Mouse (Mus musculus): Measurements from ENCODE around the gene Cdc20.

Cdc20 gene

DNA sequence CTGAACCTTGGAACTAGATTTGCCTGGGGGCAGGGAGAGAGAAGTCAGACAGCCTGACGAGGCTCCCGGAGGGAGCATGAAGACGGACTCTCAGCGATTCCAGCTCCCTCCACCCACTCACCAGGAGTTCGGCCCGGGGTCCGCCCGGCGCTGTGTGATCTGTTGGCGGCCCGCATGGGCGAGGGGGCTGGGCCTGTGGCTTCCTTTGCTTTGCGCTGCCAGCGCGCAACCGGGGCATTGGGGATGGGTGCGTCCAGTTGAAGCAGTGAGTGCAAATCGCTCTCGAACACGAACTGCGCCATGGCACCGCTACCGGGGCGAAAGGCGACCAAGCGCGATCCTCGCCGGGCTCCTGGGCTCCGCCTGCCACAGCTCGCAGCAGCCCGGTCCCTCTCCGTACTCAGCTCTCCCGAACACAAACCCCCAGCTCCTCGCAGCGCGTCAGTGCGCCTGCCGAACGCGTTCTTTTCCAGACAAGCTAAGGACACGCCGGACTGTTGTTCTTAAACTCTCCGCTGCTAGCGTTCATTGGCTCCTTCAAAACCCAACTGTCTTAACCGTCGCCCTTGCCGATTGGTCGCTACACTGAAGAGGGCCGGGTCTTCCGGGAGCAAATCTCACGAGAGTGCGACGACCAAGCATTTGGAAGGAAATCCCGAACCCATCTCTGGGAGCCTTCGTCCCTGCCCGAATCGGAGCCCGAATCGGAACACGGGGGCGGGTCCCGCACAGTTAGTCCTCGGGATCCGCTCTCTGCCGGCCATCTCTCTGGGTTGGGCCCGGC, at the start of gene Cdc20:
Cdc20 (minus strand) TSS at position 533 of the 784 bp plus-strand sequence.
- DNase-seq = peak; percentile 91 to 96

DNA sequence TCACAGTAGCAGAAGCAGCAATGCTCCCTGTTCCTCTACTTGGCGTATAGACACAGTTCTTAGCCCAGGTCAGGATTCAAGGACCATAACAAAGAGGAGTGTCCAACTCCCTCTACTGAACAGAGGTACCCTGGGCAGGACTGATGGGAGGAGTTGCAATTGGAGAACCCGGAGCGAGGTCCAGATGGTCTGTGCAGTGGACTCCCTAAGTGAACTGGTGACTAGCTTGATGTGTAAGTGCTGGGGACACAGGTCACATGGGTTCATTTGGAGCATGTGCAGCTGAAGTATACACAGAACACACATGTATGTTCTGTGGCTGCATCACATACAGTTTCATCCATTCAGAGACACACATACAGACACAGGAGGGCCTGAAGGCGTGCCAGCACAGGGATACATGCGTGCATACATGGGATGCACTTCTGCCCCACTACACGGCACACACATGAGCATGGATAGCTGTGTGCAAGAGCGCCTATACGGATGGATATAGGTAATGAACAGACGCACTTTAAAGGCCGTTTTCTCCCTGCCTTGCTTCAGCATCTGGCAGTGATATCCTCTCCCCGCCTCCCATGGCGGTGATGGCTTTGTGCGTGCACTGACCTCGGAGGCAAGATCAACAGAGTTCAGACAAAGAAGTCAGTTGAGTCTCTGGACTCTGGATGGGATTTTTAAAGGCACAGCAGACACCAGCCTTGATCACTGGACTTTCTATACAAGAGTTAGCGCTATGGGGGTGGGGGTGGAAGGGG, 39.8 kb upstream of the Cdc20 start:
- DNase-seq = no peak

DNA sequence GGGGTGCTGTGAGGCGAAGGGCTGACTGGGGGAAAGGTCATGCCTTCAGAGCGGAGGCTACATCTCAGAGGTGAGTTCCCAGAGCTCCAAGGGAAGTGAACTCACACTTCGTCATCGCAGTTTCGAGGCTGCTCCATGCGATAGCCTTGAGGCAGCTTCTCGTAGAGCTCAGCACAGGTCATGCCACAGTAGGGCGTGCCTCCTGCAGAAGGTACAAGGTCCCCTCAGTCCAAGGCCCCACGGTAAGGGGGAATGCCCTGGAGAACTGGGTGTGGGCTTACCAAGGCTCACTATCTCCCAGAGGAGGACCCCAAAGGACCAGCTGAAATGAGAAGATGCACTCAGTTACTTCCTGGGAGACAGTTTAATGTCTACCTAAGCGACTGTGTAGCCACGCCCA, 35.5 kb upstream of the Cdc20 start:
- peak in 1 of 2 experiments; percentile 49 for DNase-seq

DNA sequence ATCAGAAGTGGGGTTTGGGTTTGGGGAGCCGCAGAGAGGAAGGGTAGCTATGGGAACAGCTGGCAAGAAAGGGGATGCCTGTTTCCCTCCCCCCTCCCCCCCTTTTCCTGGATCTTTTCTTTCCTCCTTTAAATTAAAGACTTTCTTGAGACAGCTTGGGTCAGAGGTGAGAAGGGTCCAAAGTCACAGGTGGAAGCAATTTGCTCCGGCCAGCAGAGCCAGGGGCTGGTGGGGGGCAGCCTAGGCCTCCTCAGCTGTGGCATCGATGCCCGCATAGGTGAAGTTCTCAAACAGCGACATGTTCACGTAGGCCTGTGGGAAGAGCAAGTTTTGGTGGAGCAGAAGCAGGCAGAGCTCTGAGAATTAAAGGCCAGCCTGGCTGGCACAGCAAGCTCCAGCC, 34.1 kb upstream of the Cdc20 start:
- DNase-seq = no peak

DNA sequence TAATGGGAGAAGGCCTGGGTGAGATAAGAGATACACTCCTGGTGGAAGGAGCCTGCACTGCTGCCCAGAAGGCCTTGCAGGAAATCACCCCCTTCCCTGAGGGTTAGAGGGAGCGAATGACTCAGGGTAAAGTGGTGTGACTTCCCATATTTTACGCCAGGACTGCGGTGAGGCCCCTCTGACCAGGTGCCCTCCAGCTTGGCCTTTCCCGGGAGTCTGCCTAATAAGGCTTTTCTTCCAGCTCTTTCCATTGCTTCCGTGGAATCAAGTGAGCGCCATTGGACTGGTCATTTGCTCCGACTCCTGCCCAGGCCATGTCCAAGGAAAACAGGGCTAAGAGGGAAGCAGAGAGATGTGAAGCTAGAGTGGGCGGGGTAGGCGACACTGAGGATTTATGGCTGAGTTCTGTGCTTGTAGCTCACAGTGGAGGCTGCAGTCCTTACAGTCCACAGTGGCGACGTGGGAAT, 28.6 kb upstream of the Cdc20 start:
- DNase-seq = peak in 1 of 2 experiments; percentile 21

DNA sequence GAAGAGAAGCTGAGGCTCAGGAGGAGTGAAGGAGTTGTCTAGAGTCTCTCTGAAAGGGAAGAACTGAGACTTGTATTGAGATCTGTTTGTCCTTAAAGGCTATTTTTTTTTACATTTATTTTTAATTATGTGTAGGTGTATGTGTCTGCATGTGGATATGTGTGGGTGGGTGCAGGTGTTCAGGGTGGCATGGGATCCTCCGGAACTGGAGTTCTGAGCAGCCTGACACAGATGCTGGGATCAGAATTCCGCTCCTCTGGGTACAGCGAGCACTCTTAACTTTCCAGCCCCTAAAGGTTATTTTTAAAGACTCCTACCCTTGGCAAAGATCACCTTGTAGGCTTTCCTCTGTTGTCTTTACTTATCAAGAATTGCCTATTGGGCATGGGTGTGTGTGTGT, 27.8 kb upstream of the Cdc20 start:
- DNase-seq = no peak

DNA sequence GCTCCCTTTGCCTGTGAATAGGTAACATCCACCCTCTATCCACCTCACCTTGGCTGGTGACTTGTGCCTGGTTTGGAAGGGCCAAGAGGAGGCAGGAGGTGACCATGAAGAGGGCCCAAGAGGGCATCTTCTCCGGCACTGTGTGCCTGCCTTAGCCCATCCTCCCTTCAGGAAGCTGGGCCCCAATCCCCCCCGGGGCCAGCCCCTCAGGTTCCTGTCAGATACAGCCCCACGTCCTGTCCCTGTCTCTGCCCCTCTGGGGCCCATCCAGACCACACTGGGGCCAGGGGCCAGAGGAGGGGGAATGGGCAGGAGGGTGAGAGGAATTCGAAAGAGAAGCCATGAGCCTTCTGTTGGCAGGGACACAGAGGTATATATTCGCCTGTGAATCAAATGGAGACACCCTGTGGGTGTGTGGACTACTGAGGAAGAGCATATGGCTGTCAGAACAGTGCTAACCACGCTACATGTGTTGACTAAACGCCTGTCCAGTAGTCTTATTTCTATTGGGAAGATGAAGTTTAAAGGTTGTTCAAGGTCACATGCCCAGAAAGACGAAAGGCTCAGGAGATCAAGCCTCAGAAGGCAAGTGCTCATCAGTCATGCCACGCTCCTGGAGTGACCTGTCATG, 20.3 kb upstream of the Cdc20 start, which contains the start of gene Mpl:
Mpl (minus strand) TSS at position 169 of the 631 bp plus-strand sequence.
- no peak for DNase-seq

DNA sequence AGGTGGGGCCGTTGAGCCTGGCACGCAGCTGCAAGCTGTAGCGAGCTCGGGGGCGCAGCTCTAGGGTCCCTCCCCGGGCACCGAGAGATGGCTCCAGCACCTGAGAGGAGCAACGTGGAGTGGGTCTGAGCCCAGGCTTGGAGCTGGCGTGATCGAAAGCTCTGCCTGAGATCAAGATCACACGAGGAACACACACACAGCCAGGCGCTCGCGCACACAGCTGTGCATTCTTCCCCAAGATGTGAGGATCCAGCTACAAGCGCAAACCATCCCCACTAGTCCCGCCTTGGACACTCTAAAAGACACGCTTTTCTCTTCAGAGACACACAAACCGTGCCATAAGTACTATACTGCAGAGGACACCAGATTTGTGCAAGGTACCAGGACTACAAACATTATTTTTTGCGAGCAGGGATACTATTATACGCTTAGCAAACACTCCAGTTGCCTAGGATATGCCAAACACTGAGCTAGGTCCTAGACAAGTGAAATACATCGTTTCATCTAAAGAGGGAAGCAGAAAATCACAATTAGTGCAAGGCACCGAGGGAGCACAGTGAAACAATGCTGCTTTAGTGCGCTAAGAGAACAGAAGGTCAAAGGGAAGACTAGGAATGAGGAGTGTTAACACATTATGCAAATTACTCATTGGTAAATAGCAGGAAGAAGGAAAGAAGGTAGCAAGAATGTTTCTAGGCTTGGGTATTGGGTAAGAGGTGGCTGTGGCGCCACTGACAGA, 9.4 kb upstream of the Cdc20 start:
- no peak for DNase-seq

DNA sequence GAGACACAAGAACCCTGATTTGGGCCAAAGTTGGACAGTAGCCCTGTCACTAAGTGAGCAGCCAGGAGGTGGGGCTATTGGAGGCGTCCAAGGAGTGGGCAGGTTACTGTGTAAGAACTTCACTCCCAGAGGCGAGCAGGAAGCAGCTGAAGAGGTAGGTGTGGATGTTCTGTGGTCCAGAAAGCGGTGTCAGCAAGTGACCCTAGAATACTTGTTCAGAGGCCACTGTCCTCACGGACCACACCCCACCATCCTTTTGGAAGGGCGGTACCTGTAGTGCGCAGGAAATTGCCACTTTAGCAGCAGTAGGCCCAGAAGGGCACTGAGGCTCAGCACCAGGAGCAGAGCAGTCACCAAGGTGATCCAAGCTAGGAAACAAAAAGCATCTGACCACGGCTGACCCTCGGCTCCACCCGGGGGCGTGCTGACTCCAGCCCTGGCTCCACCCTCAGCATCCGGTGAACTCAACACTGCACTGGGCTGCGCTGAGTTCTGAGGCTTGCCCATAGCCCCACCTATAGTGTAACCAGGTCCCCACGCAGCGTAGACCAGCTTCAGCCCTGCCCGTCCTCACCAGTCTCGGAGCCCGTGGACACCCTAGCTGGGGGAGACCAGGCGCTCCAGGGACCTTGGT, 8.7 kb upstream of the Cdc20 start:
- peak; percentile 71 to 82 for DNase-seq

DNA sequence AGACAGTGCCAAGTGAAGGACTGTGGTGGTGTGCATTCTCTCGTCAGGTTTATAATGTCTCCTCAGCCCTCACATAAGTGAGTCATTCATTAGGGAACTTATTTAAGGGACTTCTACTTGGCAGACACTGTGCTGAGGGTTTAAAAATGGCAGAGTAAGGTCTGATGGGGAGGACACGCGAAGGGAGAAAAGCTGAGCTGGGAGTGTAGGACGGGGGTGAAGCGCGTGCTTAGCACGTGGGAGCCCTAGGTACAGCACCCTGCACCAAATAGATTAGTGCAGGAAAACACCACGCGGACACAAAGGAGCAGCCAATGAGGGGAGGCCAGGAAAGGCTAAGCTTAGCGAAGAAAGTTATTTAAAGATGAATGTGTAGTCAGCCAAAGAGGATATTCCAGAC, 7.9 kb upstream of the Cdc20 start:
- DNase-seq = no peak

DNA sequence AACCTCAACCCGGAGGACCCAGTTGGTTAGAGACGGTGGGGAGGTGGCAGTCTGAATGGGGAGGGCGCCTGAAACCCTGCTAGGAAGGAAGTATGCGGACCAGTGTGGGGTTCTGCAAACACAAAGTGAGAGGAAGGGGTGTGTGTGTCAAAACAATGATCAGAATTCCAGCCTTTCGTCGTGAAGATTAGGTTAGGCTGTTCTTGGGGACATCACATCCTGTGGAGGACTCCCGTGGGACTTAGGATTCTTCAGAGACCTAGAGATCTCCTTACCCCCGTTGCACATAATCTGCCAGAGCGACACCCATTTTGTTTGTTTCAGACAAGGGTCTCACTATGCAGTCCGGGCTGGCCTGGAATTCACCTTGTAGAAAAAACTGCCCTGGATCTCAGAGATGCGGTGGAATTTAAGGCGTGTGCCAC, 689 bp upstream of the Cdc20 start:
- DNase-seq = peak in 1 of 2 experiments; percentile 8

DNA sequence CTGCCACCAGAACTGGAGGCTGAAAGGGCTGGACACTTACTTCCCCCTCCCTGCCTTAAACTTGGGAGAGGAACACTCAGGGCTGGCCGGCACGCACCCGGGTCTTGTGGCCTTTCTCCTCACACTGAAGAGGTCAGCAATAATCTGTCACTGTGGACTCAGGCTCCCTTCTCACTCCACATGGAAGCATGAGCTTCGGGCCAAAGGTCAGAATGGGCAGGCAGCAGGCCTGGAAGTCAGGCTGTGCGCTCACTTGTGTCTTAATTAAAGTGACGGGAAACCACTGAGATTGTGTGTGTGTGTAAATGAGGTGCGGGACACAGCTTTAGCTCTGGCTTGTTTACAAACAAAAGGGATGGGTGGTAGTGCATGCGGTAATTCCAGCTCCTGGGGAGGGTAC, 4.8 kb downstream of the Cdc20 start:
- DNase-seq = peak; percentile 78 to 91

DNA sequence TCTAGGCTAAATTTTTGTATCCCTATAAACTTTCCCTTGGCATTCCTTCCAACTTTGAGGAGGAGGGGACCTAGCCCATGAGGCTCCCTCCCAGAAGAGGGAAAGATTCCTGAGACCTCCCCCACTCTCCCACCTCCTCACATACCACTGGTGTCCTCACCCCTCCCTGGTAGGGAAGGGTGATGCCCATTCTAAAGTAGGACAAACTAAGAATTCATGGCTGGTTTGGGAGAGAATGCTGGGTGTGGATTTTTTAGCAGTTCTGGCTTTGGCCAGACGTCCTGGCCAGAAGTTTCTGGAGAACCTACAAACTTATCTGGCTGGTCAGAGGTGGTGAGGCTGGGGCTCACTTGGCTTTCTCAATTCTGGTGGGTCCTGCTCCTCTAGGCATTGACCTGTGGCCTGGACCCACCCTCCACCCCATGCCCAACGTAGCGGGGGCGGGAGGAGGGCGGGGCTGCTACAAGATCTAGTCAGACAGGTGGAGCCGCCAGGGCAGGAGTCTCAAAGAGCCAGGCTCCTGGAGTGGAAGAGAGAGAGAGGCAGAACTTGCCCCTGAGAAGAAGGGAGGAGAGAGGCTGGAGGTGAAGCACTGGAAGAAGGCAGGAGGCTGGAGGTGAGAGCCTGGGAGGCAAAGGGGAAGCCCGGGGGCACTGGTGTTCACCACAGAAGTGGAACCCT, 7.8 kb downstream of the Cdc20 start:
- DNase-seq = peak; percentile 65 to 85

DNA sequence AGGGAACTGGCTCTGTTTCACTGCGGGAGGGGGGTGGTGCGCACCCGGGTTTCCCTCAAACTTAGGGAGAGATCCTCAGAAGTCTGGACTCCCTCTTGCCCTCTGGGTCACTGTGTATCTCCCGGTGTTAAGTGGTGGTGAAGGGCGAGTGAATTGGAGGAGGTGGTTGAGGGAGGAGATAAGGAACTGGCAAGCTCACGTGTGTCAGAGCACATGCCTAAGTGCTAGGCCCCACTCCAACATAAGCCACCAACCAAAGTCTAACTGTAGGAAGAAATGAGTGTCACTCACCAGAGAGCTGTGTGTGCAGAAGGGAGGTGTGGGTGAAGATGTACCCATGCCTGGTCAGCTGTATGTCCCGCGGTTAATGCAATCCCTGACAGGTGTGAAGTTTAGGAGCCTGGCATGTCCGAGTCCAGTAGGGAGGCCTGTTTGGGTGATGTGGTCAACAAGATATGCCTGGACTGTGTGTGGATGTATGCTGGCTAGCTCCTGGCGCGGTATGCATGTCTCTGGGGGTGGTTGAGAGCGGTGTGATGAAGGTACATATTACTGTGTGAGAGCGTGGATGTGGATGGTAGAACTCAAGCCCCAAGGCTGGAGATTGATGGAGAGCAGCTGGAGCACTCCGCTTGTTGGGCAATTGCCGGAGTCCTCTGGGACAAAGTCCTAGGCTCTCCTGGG, 8.5 kb downstream of the Cdc20 start:
- DNase-seq = peak; percentile 27 to 59

DNA sequence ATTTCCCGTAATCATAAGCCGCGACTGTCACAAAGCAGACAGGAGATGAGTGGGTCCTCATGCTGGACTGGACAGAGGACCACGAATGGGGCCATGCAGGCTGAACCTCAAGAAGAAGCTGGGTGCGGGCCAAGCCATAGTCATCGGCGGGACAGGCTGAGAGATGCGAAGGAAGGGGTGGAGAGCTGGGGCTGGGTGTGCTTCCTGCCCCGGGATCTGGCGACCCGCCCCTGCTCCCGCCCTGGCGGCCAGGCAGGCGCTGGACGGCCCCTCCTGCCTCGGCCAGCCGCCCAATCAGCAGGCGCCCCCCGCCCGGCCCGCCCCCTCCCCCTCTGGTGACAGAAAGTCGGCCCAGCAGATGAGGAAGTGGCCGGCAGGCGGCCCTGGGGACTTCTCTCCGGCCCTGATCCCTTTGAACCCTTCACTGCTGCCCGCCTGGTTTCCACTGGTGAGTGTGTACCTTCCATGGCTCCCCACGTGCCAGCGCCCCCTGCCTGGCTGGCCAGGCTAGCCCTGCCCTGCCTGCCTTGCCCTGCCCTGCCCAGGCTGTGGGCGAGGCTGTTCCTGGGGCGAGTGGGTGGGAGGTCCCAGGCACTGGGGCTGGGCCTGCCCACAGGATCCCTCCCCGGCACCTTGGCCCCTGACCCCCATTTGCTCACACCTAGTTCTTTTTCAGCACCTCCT, 9.2 kb downstream of the Cdc20 start, which contains the start of gene Elovl1:
Elovl1 (plus strand) TSS at position 326 of the 684 bp plus-strand sequence.
- peak; percentile 93 to 98 for DNase-seq

DNA sequence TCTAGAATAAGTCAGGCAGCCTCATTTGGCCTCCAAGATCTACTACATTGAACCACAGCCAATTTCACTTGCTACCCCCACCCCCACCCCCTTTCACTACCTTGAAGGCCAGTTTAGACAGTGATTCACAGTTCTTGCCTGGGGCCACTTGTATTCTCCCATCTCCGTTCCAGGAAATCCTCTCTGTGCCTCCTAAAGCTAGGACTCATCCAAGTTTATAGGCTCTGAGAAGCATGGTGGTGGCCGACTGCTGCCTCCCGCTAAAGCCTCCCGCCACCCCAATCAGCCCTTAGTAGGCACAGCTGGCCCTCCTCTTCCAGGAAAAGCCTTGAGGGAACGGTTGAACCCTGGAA, 9.8 kb downstream of the Cdc20 start:
- DNase-seq = no peak

DNA sequence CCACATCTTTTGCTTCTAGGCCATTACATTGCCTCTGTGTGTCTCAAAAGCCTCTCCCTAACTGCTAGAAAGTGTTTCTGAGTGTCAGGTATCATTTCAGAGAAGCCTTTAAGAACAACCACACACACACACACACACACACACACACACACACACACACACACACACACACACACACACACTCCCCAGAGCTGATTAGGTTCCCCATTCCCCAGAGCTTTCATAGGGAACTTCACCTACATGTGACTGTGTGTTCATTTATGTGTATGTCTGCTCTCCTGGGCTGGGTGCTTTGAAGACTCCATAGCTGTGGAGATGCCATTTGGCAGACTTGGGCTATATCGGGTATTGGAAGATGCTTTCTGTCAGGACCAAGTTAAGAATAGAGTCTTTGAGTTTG, 11.8 kb downstream of the Cdc20 start:
- no peak for DNase-seq

DNA sequence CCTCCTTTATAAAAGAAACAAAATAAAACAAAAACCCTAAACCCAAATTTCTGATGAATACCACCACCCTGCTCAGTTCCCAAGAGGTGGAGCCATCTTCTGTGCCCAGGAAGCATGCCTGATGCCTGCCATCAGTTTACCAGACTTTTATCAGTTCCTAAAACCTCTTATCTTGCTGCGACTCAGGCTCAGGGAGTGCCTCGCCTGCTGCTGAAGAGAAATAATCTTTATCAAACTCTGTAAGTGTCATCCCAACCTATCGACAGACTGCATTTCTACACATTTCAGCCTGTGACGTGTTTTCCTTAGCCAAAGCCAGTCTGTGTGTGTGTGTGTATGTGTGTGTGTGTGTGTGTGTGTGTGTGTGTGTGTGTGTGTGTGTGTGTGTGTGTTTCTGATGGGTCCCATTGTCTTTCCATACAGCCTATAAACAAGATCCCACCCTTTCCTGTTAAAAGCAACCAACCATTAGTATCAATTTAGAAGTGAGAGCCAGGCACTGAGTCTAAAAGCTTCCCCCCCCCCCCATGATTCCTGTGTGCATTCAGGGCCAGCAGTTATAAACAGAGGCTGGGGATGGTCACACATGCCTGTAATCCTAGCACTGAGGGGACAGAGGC, 12.5 kb downstream of the Cdc20 start:
- no peak for DNase-seq

DNA sequence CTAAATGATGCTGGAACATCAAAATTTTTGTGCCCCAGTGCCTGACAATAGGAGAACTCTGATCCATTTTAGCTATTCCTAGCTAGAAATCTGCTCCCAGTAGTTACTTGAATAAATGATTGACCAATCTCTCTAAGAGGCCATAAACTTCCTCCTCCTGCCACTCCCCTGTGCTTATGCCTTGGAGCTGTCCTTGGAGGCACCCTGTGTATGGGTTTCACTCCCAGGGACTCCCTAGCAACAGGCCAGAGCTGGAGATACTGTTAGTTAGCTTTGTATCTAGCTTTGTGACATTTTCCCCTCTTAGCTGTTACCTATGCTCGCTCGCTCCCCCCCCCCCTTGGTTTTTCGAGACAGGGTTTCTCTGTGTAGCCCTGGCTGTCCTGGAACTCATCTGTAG, 15.8 kb downstream of the Cdc20 start:
- DNase-seq = peak in 1 of 2 experiments; percentile 55

All from kidney, postnatal 25 days (tissue).